Mouse (Mus musculus): ENCODE measurements around the gene Tvp23b. TPM values are rescaled to one million over a fixed set of nuclear protein-coding genes. Genes with fewer than 3 reads are reported as not detected.

The Tvp23b gene
- total and polyA plus RNA-seq, 2 experiments from 2014 or later, result 26.7 to 42.6 TPM

GRCm38 (mm10) chr11:62934795-62935514 lies 55.7 kb downstream of the Tvp23b start:
- WGBS, result 89% methylated on average over 11 of the region's 11 CpGs
- no peaks in the 10 kb centered on the region for H3K9me3 ChIP-seq (ENCODE audit: low read length)
- no peaks in the 10 kb centered on the region for H3K27me3 ChIP-seq (ENCODE audit: insufficient read depth, low read length)
- H3K4me2 ChIP-seq (ENCODE audit: low read depth, low read length), result no peak overlapping the region
- no peak for TF ChIP-seq CTCF (IDR thresholded peaks at IDR 0.05; ENCODE audit: low read depth)
- no peaks in the 10 kb centered on the region for H3K4me1 ChIP-seq (ENCODE audit: insufficient read depth, low read length)
- no peaks in the 10 kb centered on the region for H3K36me3 ChIP-seq (ENCODE audit: insufficient read depth, low read length)
- no peak overlapping the region for H3K9ac ChIP-seq (replicated peaks; ENCODE audit: low read length)
- DNase-seq (ENCODE audit: low spot score) (no peak), ATAC-seq (no peak)
- no peak overlapping the region for H3K27ac ChIP-seq
- H3K4me3 ChIP-seq (ENCODE audit: low read length), result no peak overlapping the region

- no peaks in the 10 kb centered on the region for H3K4me1 ChIP-seq (ENCODE audit: insufficient read depth, low read length)
- H3K4me2 ChIP-seq (ENCODE audit: low read depth, low read length), result no peak overlapping the region
- no peak overlapping the region for H3K9ac ChIP-seq (replicated peaks; ENCODE audit: low read length)
- no peak for TF ChIP-seq CTCF (IDR thresholded peaks at IDR 0.05; ENCODE audit: low read depth)
- no peak for ATAC-seq
- no peaks in the 10 kb centered on the region for H3K27me3 ChIP-seq (ENCODE audit: insufficient read depth, low read length)
- no peaks in the 10 kb centered on the region for H3K9me3 ChIP-seq (ENCODE audit: low read length)
- H3K36me3 ChIP-seq (ENCODE audit: insufficient read depth, low read length), result no peaks in the 10 kb centered on the region
- no peak for DNase-seq (ENCODE audit: low spot score)
- WGBS, result 91% methylated on average over 6 of the region's 6 CpGs
- H3K4me3 ChIP-seq (ENCODE audit: low read length), result no peak overlapping the region
- no peak overlapping the region for H3K27ac ChIP-seq
Measured at GRCm38 (mm10) chr11:62937986-62938385, 58.7 kb downstream of the Tvp23b start.

GRCm38 (mm10) chr11:62938921-62939320 lies 59.7 kb downstream of the Tvp23b start:
- no peak overlapping the region for H3K9ac ChIP-seq (replicated peaks; ENCODE audit: low read length)
- no peaks in the 10 kb centered on the region for H3K36me3 ChIP-seq (ENCODE audit: insufficient read depth, low read length)
- no peaks in the 10 kb centered on the region for H3K4me1 ChIP-seq (ENCODE audit: insufficient read depth, low read length)
- WGBS, result 56% methylated on average over 5 of the region's 5 CpGs
- DNase-seq (ENCODE audit: low spot score) (no peak), ATAC-seq (no peak)
- no peak overlapping the region for H3K27ac ChIP-seq
- no peak for TF ChIP-seq CTCF (IDR thresholded peaks at IDR 0.05; ENCODE audit: low read depth)
- no peaks in the 10 kb centered on the region for H3K27me3 ChIP-seq (ENCODE audit: insufficient read depth, low read length)
- H3K9me3 ChIP-seq (ENCODE audit: low read length), result no peaks in the 10 kb centered on the region
- H3K4me2 ChIP-seq (ENCODE audit: low read depth, low read length), result no peak overlapping the region
- H3K4me3 ChIP-seq (ENCODE audit: low read length), result no peak overlapping the region

GRCm38 (mm10) chr11:62940176-62940575 lies 60.9 kb downstream of the Tvp23b start:
- ATAC-seq (no peak), DNase-seq (ENCODE audit: low spot score) (no peak)
- TF ChIP-seq CTCF (IDR thresholded peaks at IDR 0.05; ENCODE audit: low read depth), result no peak
- no peaks in the 10 kb centered on the region for H3K27me3 ChIP-seq (ENCODE audit: insufficient read depth, low read length)
- H3K4me3 ChIP-seq (ENCODE audit: low read length), result no peak overlapping the region
- 88% methylated on average over 3 of the region's 3 CpGs for WGBS
- no peak overlapping the region for H3K9ac ChIP-seq (replicated peaks; ENCODE audit: low read length)
- H3K4me2 ChIP-seq (ENCODE audit: low read depth, low read length), result no peak overlapping the region
- no peaks in the 10 kb centered on the region for H3K9me3 ChIP-seq (ENCODE audit: low read length)
- H3K36me3 ChIP-seq (ENCODE audit: insufficient read depth, low read length), result no peaks in the 10 kb centered on the region
- H3K4me1 ChIP-seq (ENCODE audit: insufficient read depth, low read length), result no peaks in the 10 kb centered on the region
- no peak overlapping the region for H3K27ac ChIP-seq

GRCm38 (mm10) chr11:62943538-62943937 lies 64.3 kb downstream of the Tvp23b start:
- TF ChIP-seq CTCF (IDR thresholded peaks at IDR 0.05; ENCODE audit: low read depth), result no peak

GRCm38 (mm10) chr11:62945514-62945913 lies 66.3 kb downstream of the Tvp23b start:
- TF ChIP-seq CTCF (IDR thresholded peaks at IDR 0.05; ENCODE audit: low read depth), result no peak
- Histone ChIP-seq H3K4me3 (ENCODE audit: low read length) (no peak overlapping the region), H3K36me3 (ENCODE audit: insufficient read depth, low read length) (no peaks in the 10 kb centered on the region), H3K27ac (no peak overlapping the region), H3K4me2 (ENCODE audit: low read depth, low read length) (no peak overlapping the region), H3K27me3 (ENCODE audit: insufficient read depth, low read length) (no peaks in the 10 kb centered on the region), H3K9me3 (ENCODE audit: low read length) (no peaks in the 10 kb centered on the region), H3K9ac (replicated peaks; ENCODE audit: low read length) (no peak overlapping the region), H3K4me1 (ENCODE audit: insufficient read depth, low read length) (no peaks in the 10 kb centered on the region)
- no peak for DNase-seq (ENCODE audit: low spot score)
- WGBS, result 41% methylated on average over 4 of the region's 4 CpGs
- no peak for ATAC-seq

More at GRCm38 (mm10) chr11:62943538-62943937, 64.3 kb downstream of the Tvp23b start:
- DNase-seq (ENCODE audit: low spot score) (no peak), ATAC-seq (no peak)
- no peak overlapping the region for H3K4me3 ChIP-seq (ENCODE audit: low read length)
- H3K36me3 ChIP-seq (ENCODE audit: insufficient read depth, low read length), result no peaks in the 10 kb centered on the region
- H3K4me1 ChIP-seq (ENCODE audit: insufficient read depth, low read length), result no peaks in the 10 kb centered on the region
- WGBS, result 72% methylated on average over 6 of the region's 6 CpGs
- H3K27me3 ChIP-seq (ENCODE audit: insufficient read depth, low read length), result no peaks in the 10 kb centered on the region
- no peaks in the 10 kb centered on the region for H3K9me3 ChIP-seq (ENCODE audit: low read length)
- no peak overlapping the region for H3K4me2 ChIP-seq (ENCODE audit: low read depth, low read length)
- H3K27ac ChIP-seq, result no peak overlapping the region
- no peak overlapping the region for H3K9ac ChIP-seq (replicated peaks; ENCODE audit: low read length)

- no peaks in the 10 kb centered on the region for H3K9me3 ChIP-seq (ENCODE audit: low read length)
- H3K27ac ChIP-seq, result no peak overlapping the region
Measured at GRCm38 (mm10) chr11:62949548-62949947, 70.3 kb downstream of the Tvp23b start.

More at GRCm38 (mm10) chr11:62949548-62949947, 70.3 kb downstream of the Tvp23b start:
- no peak overlapping the region for H3K4me2 ChIP-seq (ENCODE audit: low read depth, low read length)
- WGBS, result 88% methylated on average over 1 of the region's 1 CpGs
- H3K4me1 ChIP-seq (ENCODE audit: insufficient read depth, low read length), result no peaks in the 10 kb centered on the region
- no peaks in the 10 kb centered on the region for H3K36me3 ChIP-seq (ENCODE audit: insufficient read depth, low read length)
- DNase-seq (ENCODE audit: low spot score) (no peak), ATAC-seq (no peak)
- TF ChIP-seq CTCF (IDR thresholded peaks at IDR 0.05; ENCODE audit: low read depth), result no peak
- no peak overlapping the region for H3K4me3 ChIP-seq (ENCODE audit: low read length)
- H3K27me3 ChIP-seq (ENCODE audit: insufficient read depth, low read length), result no peaks in the 10 kb centered on the region
- H3K9ac ChIP-seq (replicated peaks; ENCODE audit: low read length), result no peak overlapping the region

All from hindbrain, postnatal 0 days (tissue).